Mouse (Mus musculus): Measurements from ENCODE around the gene Bid.

The Bid gene

GRCm38 (mm10) chr6:120916074-120916971, at the start of gene Bid:
Gene Bid (minus strand): TSS chr6:120916853.
- DNase-seq (ENCODE audit: extremely low spot score, low spot score), result peak; percentile 92

DNA sequence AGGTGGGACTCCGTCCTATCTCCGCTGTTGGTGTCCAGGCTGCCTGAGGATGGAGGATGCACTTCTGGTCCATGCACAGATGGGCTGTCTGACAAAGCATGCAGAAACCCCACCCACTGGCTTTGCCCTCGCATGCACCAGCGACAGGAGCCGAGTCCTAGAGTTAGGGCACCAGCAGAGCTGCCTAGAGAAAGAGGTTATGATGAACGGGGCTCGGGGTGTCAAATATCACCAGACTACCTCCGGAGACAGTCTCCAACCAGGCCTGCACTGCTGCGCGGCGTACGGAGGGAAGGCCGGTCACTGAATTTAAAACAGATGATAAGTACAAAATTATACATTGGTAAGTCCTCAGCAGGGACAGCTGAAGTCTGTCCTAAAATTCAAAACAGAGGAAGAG, 49.2 kb upstream of the Bid start:
- peak; percentile 41 for DNase-seq (ENCODE audit: extremely low spot score, low spot score)

DNA sequence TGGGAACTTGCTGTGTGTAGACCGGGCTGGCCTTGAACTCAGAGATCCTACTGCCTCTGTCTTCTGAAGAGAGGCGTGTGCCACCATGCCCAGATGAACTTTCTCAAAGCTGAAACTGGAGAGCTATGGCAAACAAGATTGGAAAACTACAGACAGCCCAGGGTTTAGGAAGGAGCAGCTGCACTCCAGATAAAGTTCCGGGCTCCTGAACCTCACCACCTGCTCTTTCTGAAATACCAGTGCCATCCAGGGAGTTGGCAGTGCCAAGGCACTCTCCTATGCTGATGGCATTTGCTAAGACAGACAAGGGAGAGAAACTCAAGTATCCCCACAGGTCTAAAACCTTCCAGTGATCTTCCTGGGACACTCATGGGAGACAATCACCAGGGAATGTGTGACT, 47.5 kb upstream of the Bid start:
- no peak for DNase-seq (ENCODE audit: extremely low spot score, low spot score)

- no peak for DNase-seq (ENCODE audit: extremely low spot score, low spot score)
Observed at GRCm38 (mm10) chr6:120960338-120961030, 43.8 kb upstream of the Bid start.

DNA sequence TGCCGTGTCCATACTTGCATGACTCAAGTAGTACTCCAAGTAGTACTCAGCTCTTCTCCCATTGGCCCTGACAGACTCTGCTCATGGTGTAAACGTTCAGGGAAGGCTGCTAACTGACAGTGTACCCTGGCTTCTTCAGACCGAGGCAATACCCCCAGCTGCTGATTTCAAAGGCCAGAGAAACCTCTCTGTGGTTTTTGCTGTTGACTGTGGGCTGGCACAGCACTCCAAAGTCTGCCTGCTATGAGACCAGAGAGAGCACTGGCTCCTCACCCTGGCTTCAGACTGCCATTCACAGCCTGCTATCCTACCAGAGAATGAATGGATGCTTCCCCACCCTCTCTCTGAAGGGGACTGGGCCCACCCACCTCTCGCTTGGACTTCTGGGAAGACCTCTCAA, 40.7 kb upstream of the Bid start:
- no peak for DNase-seq (ENCODE audit: extremely low spot score, low spot score)

DNA sequence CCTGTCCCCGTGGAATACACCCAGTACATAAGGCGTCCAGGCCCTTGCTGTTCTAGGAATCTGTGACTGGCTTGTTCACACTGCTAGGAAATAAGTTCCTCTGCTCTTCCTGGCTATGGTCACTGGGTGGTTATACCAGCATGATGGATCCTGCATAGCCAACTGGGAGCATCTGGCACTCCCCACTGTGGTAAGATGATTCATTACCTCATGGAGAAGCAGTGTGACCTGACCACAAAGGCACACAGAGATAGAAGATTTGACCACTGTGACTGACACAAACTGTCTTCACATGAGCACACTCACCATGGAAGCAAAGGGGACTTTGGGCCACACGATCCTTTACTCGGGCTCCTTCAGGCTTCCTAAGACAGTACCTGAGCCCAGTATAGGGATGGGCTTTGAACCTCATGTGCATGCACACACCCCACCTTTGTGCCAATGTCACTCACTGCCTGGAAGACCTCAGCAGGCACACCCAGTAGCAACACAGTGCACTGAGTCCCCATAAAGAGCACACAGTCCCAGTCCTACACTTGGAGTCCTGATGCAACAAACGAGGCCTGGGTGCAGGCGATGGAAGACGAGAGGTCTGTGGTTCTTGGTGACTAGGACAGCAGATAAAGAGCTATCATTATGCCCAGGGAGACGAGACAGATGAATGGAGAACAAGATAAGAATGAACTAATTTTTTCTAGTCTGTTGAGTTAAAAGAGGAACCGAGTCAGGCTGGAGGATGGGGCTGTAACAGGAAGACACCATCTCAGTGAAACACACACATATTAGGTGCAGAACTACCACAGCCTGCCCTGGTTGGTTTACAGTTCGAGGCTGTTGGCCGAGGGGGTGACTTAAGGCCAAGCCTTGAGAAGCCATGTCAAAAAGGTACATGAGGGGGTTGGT, 39.9 kb upstream of the Bid start:
- no peak for DNase-seq (ENCODE audit: extremely low spot score, low spot score)

- DNase-seq (ENCODE audit: extremely low spot score, low spot score), result no peak
Observed at GRCm38 (mm10) chr6:120955215-120955614, 38.6 kb upstream of the Bid start.

GRCm38 (mm10) chr6:120954241-120954640, 37.6 kb upstream of the Bid start:
- DNase-seq (ENCODE audit: extremely low spot score, low spot score), result no peak

GRCm38 (mm10) chr6:120952475-120952874, 35.8 kb upstream of the Bid start:
- no peak for DNase-seq (ENCODE audit: extremely low spot score, low spot score)

DNA sequence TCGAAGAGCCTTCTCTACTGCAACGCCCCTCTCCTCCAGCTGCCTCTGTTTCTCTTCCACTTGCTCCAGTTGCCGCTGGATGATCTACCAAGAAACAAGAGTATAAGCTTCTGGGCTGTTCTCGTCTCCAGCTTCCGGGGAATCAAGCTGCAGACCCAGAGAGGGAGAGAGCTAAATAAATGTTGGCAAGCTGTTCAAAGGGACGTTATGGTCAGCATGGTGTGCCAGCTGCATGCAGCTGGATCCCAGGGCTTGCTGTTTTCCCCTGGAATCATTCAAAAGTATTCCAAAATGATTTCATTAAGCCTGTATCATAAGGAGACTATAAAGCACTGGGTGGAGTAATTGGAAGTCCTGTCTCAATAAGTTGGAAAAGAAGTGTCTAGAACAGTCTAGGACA, 34.7 kb upstream of the Bid start:
- no peak for DNase-seq (ENCODE audit: extremely low spot score, low spot score)

DNA sequence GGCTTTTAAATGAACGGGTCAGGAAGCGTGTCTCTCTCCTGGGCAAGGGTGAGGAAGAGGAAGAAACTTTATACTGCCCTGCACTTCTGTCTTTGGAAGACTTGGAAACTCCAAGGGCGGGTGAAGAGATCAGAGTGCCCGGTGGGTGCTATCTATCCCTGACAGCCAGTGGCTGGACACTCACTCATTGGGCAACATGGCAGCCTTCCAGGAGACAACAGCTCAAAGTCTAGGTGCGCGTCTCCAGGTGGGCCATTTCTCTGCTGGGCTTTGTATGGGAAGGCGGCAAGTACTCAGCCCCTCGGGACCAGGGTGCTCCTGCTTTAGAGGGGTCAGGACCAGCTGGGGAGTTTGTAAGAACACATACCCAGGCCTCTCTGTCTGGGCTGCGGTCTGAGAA, 28.9 kb upstream of the Bid start:
- no peak for DNase-seq (ENCODE audit: extremely low spot score, low spot score)

GRCm38 (mm10) chr6:120943964-120944363, 27.3 kb upstream of the Bid start:
- DNase-seq (ENCODE audit: extremely low spot score, low spot score), result no peak

DNA sequence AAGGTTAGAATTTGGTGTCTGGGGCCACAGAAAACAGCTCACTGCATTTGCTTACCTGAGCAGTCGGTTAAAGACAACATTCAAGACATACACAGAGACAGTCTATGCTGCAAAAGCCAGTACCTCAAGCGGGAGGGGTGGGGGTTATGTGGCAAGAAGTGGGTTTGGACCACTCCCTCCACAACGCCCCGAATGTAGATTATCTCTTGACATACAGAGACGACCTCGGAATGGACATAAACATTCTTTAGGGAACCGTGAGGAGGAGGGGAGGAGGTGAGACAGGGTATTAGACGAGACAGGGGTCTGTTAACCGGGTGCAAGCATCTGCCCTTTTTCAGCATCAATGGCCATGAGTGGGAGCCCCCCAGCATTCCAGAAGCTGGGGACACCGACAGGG, 26.9 kb upstream of the Bid start:
- no peak for DNase-seq (ENCODE audit: extremely low spot score, low spot score)

DNA sequence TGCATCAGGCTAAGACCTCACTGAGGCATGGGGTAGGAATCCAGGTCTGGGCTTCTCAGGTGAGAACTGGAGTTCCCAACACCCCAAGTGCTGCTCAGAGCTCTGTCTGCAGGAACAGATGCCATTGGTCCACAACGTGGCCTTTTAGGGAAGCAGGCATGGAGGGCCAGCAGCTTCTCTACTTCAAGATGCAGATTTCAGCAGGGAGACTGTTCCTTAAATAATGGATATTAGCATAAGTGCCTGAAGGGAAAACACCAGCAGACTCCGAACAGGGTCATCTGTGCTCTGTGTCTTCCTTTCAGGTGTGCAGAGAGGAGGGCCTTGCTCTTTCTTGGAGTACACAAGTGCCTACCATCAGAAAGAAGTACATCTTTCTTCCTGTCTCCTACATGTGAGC, 26.4 kb upstream of the Bid start:
- DNase-seq (ENCODE audit: extremely low spot score, low spot score), result no peak

GRCm38 (mm10) chr6:120941575-120941974, 24.9 kb upstream of the Bid start:
- DNase-seq (ENCODE audit: extremely low spot score, low spot score), result no peak

GRCm38 (mm10) chr6:120941084-120941481, 24.4 kb upstream of the Bid start:
- no peak for DNase-seq (ENCODE audit: extremely low spot score, low spot score)

- no peak for DNase-seq (ENCODE audit: extremely low spot score, low spot score)
Observed at GRCm38 (mm10) chr6:120940446-120941083, 23.9 kb upstream of the Bid start.

- DNase-seq (ENCODE audit: extremely low spot score, low spot score), result no peak
Observed at GRCm38 (mm10) chr6:120939783-120940182, 23.1 kb upstream of the Bid start.

DNA sequence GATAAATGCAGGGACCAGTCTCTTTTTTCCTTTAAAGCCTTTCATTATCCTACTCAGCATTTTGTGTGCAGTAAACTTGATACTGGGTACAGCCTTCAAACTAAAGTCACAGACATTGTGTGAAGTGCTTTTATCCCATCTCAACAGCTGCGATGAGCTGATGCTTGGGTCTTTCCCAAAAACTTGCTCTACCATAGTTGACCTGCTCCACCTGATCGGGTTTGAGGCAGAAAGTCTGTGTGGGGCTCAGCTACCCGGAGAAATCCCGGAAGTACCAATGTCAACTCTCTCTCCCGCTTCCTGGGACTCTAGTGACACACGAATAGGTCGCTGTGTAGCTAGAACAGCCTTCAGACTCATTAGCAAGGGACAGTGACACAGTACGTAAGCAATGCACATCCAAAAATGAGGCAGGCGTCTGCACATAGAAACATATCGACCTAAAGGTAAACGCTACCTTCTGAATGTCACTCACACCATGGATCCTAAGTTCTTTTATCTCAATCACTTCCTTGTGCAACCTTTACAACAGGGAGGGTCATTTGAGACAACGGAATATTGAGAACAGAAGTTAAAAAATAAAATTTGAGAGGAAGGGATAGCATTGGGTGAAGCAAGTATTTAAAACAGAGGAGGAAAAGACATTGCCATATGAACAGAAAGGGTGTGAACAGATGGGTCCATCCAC, 22.3 kb upstream of the Bid start:
- no peak for DNase-seq (ENCODE audit: extremely low spot score, low spot score)

DNA sequence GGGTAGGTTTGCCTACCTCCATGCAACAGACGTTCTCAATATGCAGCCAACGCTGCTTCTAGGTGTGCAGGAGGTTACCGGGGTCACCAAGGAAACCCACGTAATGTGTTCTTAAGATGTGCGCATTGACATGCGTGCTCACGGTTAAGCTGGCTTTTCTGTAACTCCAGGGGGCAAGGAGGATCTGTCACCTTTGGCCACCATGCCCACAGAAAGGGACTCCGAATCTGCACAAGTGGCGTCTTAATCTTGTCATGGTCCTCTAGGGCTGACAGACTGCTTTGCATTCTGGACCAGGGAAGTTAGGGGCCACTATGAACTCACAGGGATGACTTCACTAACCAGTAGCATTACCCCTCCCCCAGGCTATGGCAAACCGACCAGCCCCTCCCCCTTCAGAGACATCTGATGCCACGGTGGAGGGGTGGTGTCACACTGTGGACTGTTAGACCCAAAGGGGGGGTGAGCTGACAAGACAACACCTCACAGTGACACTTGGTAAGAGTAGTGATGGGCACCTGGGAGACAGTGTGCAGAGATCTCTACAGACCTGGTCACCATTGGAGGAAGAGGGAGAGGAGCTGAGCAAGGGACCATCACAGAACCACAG, 21.5 kb upstream of the Bid start:
- DNase-seq (ENCODE audit: extremely low spot score, low spot score), result no peak
